Mouse (Mus musculus) hindbrain, embryonic 11.5 days (tissue): ENCODE measurements at regions not wholly inside any gene's neighbourhood (a gene's known extent, or its start where the extent isn't known, plus 50 kb on each side); places are given as distances from the start of the nearest gene placed in this dataset.
"Not testable (repeated sequence)": the region's sequence is repeated elsewhere in the genome, so short reads cannot be mapped to it uniquely, and the experiment has no call there.

ENCODE experiments used
- ATAC-seq: fragments of 200-750 bp; cut with Nextera tagmentation; 2 replicates; pipeline ENCODE4 v1.8.0; 2017; ENCODE audit warnings: mild to moderate bottlenecking, moderate TSS enrichment, moderate library complexity; ENCODE audit not compliant: low FRiP score
- DNase-seq: peaks from one replicate; pipeline ENCODE4 v3.0.0-alpha.2; 2015; ENCODE audit warnings: low spot score
- H3K27ac ChIP-seq: fragments of 300-500 bp; sonication (generic); 2 replicates; pipeline ENCODE4 v1.5.1; 2014; ENCODE audit warnings: mild to moderate bottlenecking, low read depth, low read length
- H3K27me3 ChIP-seq: fragments of 300-500 bp; sonication (generic); 2 replicates; pipeline ENCODE4 v1.6.1; 2014; ENCODE audit warnings: mild to moderate bottlenecking, low read length, moderate library complexity, mixed read lengths; ENCODE audit not compliant: control insufficient read depth, insufficient read depth
- H3K36me3 ChIP-seq: fragments of 300-500 bp; sonication (generic); 2 replicates; pipeline ENCODE4 v1.6.1; 2014; ENCODE audit warnings: mild to moderate bottlenecking, low read length, moderate library complexity, mixed read lengths; ENCODE audit not compliant: control insufficient read depth, insufficient read depth
- H3K4me1 ChIP-seq: fragments of 300-500 bp; sonication (generic); replicated peaks from 2 replicates; pipeline ENCODE4 v1.6.1; 2014; ENCODE audit warnings: low read length, mixed read lengths; ENCODE audit not compliant: control insufficient read depth, insufficient read depth
- H3K4me2 ChIP-seq: fragments of 300-500 bp; sonication (generic); replicated peaks from 2 replicates; pipeline ENCODE4 v1.6.1; 2014; ENCODE audit warnings: mild to moderate bottlenecking, low read depth, low read length
- H3K4me3 ChIP-seq: fragments of 300-500 bp; sonication (generic); 2 replicates; pipeline ENCODE4 v1.5.1; 2014; ENCODE audit warnings: low read depth, low read length
- H3K9ac ChIP-seq: fragments of 300-500 bp; sonication (generic); 2 replicates; pipeline ENCODE4 v1.6.1; 2014; ENCODE audit warnings: low read depth, low read length
- H3K9me3 ChIP-seq: fragments of 300-500 bp; sonication (generic); 2 replicates; pipeline ENCODE4 v1.6.1; 2016; ENCODE audit warnings: low read length; ENCODE audit not compliant: control insufficient read depth
- WGBS: fragments of 180-500 bp; shearing (Covaris S2); extraction: QIAGEN DNeasy Blood & Tissue Kit; methylation state at CpG from one replicate; pipeline ENCODE4 v1.1.7; 2014; 5-methylcytosine and 5-hydroxymethylcytosine counted together

- Histone ChIP-seq H3K9me3 (no peaks in the 10 kb centered on the region), H3K4me3 (no peak overlapping the region), H3K27ac (no peak overlapping the region), H3K36me3 (no peaks in the 10 kb centered on the region), H3K9ac (no peak overlapping the region), H3K4me2 (no peak overlapping the region), H3K4me1 (no peaks in the 10 kb centered on the region), H3K27me3 (no peaks in the 10 kb centered on the region)
- no peak for DNase-seq
- 92% methylated on average over 5 of the region's 5 CpGs for WGBS
- ATAC-seq, result no peak
Measured at GRCm38 (mm10) chr7:64003904-64004303, 65.2 kb upstream of the Klf13 start.

DNA sequence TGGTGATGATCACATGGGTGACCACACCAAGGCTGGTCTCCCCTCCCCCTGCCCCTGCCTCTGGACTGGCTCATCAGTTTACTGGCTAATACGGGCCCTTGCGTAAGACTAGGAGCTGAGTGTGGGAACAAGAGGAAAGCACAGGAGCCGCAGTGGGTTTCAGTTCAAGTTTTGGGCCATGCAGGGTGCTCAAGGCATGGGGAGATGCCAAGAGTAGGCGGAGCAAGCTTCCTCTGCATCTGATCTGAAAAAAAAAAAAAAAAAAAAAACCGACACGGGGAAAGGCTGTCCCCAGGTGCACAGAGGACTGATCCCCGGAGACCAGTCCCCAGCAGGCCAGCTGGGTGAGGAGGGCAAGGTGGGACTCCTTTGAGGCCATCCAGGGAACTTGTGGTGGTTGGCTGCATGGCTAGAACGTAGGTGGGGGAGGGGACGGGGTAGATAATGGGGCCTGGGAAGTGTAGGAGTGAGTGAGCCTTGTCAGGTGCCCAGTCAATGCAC, 62.9 kb upstream of the Klf13 start:
- 77% methylated on average over 7 of the region's 9 CpGs for WGBS
- no peak for ATAC-seq
- DNase-seq, result no peak

GRCm38 (mm10) chr7:63998995-63999960, 60.6 kb upstream of the Klf13 start:
- Histone ChIP-seq H3K4me2 (no peak overlapping the region), H3K27me3 (no peaks in the 10 kb centered on the region), H3K9me3 (no peaks in the 10 kb centered on the region), H3K27ac (no peak overlapping the region), H3K4me1 (no peaks in the 10 kb centered on the region), H3K4me3 (no peak overlapping the region), H3K9ac (no peak overlapping the region), H3K36me3 (no peaks in the 10 kb centered on the region)
- DNase-seq (no peak), ATAC-seq (no peak)
- WGBS, result 73% methylated on average over 6 of the region's 6 CpGs

More for the DNA sequence above, 62.9 kb upstream of the Klf13 start:
- H3K9ac ChIP-seq, result no peak overlapping the region
- H3K27me3 ChIP-seq, result no peaks in the 10 kb centered on the region
- no peaks in the 10 kb centered on the region for H3K9me3 ChIP-seq
- H3K4me2 ChIP-seq, result no peak overlapping the region
- no peak overlapping the region for H3K4me3 ChIP-seq
- no peaks in the 10 kb centered on the region for H3K4me1 ChIP-seq
- no peaks in the 10 kb centered on the region for H3K36me3 ChIP-seq
- H3K27ac ChIP-seq, result no peak overlapping the region

DNA sequence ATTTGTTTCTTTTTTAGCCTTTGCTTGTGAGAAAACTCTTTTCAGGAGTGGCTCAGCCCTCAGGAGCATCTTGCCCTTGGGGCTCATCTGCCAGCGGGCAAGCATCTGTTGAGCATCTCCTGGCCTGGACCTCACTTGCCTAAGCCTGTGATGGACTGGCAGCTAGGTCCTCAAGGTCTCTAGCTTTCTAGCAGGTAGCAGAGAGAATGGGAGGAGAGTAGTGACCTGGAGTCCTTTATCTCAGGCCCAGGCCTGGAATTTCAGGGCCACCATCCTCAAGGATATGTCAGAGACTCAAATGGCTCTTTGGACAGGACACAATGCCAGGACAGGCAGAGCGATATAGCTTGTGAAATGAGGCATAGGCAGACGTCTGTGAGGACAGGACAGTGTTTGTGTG, 59.3 kb upstream of the Klf13 start:
- H3K36me3 ChIP-seq, result no peaks in the 10 kb centered on the region
- H3K4me2 ChIP-seq, result no peak overlapping the region
- ATAC-seq, result no peak
- no peak overlapping the region for H3K27ac ChIP-seq
- no peak overlapping the region for H3K9ac ChIP-seq
- H3K9me3 ChIP-seq, result no peaks in the 10 kb centered on the region
- no peaks in the 10 kb centered on the region for H3K4me1 ChIP-seq
- no peak overlapping the region for H3K4me3 ChIP-seq
- 81% methylated on average over 3 of the region's 3 CpGs for WGBS
- H3K27me3 ChIP-seq, result no peaks in the 10 kb centered on the region
- no peak for DNase-seq

- WGBS, result 89% methylated on average over 6 of the region's 6 CpGs
- Histone ChIP-seq H3K4me1 (no peaks in the 10 kb centered on the region), H3K27ac (no peak overlapping the region), H3K9ac (no peak overlapping the region), H3K27me3 (no peaks in the 10 kb centered on the region), H3K4me2 (no peak overlapping the region), H3K4me3 (no peak overlapping the region), H3K36me3 (no peaks in the 10 kb centered on the region), H3K9me3 (no peaks in the 10 kb centered on the region)
- no peak for ATAC-seq
- no peak for DNase-seq
Measured at GRCm38 (mm10) chr7:63996581-63997098, 57.9 kb upstream of the Klf13 start.

- Histone ChIP-seq H3K4me1 (no peaks in the 10 kb centered on the region), H3K36me3 (no peaks in the 10 kb centered on the region), H3K9me3 (no peaks in the 10 kb centered on the region), H3K27me3 (no peaks in the 10 kb centered on the region), H3K27ac (no peak overlapping the region), H3K4me2 (no peak overlapping the region), H3K4me3 (no peak overlapping the region), H3K9ac (no peak overlapping the region)
- 90% methylated on average over 3 of the region's 3 CpGs for WGBS
- DNase-seq, result no peak
- no peak for ATAC-seq
Measured at GRCm38 (mm10) chr7:63995255-63995980, 56.7 kb upstream of the Klf13 start.

DNA sequence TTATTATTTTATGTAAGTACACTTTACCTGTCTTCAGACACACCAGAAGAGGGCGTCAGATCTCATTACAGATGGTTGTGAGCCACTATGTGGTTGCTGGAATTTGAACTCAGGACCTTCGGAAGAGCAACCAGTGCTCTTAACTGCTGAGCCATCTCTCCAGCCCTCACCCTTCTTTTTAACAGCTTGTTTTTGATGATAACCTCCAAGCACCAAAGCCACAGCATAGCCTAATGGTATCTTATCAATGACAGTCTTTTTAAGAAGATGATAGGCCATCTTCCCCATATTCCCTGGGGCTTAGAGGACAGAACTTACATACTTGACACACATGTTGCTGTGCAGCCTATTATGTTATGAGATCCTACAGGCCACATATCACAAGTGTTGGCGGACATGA, 56.1 kb upstream of the Klf13 start:
- H3K4me2 ChIP-seq, H3K4me3 ChIP-seq, ATAC-seq, H3K27me3 ChIP-seq, DNase-seq, H3K36me3 ChIP-seq, H3K4me1 ChIP-seq, H3K9me3 ChIP-seq, H3K27ac ChIP-seq, H3K9ac ChIP-seq: not testable (repeated sequence)
- 78% methylated on average over 3 of the region's 3 CpGs for WGBS

DNA sequence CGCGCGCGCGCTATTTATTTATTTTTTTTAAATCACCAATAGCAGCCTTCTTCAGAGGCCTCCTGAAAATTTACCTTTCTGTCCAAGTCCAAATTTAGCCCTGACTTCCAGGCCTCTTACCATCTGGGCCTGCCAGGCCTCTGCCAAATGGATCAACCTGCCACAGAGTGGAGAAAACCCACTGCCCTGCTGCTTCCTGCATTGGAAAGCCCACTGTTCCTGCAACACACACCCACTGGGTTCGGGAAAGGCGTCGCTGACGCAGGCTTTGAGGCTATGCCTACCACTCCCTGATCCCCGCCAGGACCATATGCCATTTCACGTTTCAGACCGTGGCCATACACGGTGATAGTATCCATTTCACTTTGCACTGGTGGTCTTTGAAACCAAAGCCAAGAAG, 53.4 kb upstream of the Klf13 start:
- H3K36me3 ChIP-seq, result no peaks in the 10 kb centered on the region
- H3K4me3 ChIP-seq, result no peak overlapping the region
- H3K27ac ChIP-seq, result no peak overlapping the region
- no peak for ATAC-seq
- H3K9ac ChIP-seq, result no peak overlapping the region
- no peak overlapping the region for H3K4me2 ChIP-seq
- no peak for DNase-seq
- no peaks in the 10 kb centered on the region for H3K27me3 ChIP-seq
- H3K4me1 ChIP-seq, result no peaks in the 10 kb centered on the region
- WGBS, result 95% methylated on average over 8 of the region's 13 CpGs
- H3K9me3 ChIP-seq, result no peaks in the 10 kb centered on the region
